ENCODE assay signal across 9 mouse cellular contexts in genomic region chr13:109985892-109986291, GRCm38 (mm10).
A peak's percentile ranks its signal among the peaks of the same experiment; 100 is the strongest.
DNase-seq lines count a peak whose midpoint lies in the region; ATAC-seq lines count a peak whose summit lies in the region.
"Had no signal": no experiment of that assay in that cellular context is flagged by ENCODE, and none has a peak within 500 bp of the region (broad histone marks: within the 10 kb centered on the region; RNA-seq: fewer than 3 reads in every experiment).

No protein-coding gene starts in this region.

- ATAC-seq in liver, embryonic 11.5 days (replicated peaks; ENCODE audit: low FRiP score): no peak

- peak overlapping the region; percentile 77 for H3K27ac ChIP-seq in brown adipose tissue, adult 24 weeks (replicated peaks; ENCODE audit: low read depth, low read length)
- H3K27ac ChIP-seq in liver, embryonic 11.5 days (ENCODE audit: low read depth, low read length): no peak overlapping the region

- WGBS in liver, embryonic 11.5 days: 81% methylated on average over 5 of the region's 5 CpGs

- H3K4me3 ChIP-seq in brown adipose tissue, adult 24 weeks (ENCODE audit: insufficient read depth, low read depth, low read length): no peak overlapping the region
- H3K4me3 ChIP-seq in liver, embryonic 11.5 days (ENCODE audit: low read depth, low read length): no peak overlapping the region

- intact Hi-C loops in left cerebral cortex, postnatal 4 days (cut with DNase I): no loop called here
- intact Hi-C loops in left cerebral cortex, postnatal 36 days (cut with DNase I): no loop called here
- intact Hi-C loops in heart, postnatal 14 days (cut with DNase I): no loop called here

- no peak overlapping the region for H3K9ac ChIP-seq in liver, embryonic 11.5 days (ENCODE audit: low read depth, low read length)

- H3K27me3 ChIP-seq in liver, embryonic 11.5 days (replicated peaks; ENCODE audit: control insufficient read depth, insufficient read depth, low read length): no peaks in the 10 kb centered on the region

- no peaks in the 10 kb centered on the region for H3K9me3 ChIP-seq in liver, embryonic 11.5 days (ENCODE audit: control insufficient read depth, low read length)

- H3K36me3 ChIP-seq in liver, embryonic 11.5 days (ENCODE audit: control insufficient read depth, insufficient read depth, low read length): no peaks in the 10 kb centered on the region

- H3K4me1 ChIP-seq in brown adipose tissue, adult 24 weeks (ENCODE audit: control insufficient read depth, insufficient read depth, insufficient read length, low read length): 0 out of 2 replicates have a peak, but pooled peaks cover 3% of the 10 kb centered on the region
- no peaks in the 10 kb centered on the region for H3K4me1 ChIP-seq in liver, embryonic 11.5 days (replicated peaks; ENCODE audit: control insufficient read depth, insufficient read depth, low read length)

- H3K4me2 ChIP-seq in liver, embryonic 11.5 days: no peak overlapping the region
- H3K4me2 ChIP-seq: midbrain, embryonic 11.5 days had no signal

- DNase-seq in left cerebral cortex, postnatal 4 days: peak; percentile 44
- no peak for DNase-seq in left cerebral cortex, postnatal 36 days (ENCODE audit: low spot score in 2 of 2)
- DNase-seq in heart, postnatal 14 days: peak; percentile 47 to 70
- peak; percentile 49 for DNase-seq in lung, postnatal 14 days
- no peak for DNase-seq in retina, embryonic 14.5 days (ENCODE audit: low spot score)
- no peak for DNase-seq in liver, embryonic 11.5 days (ENCODE audit: low spot score)
- no peak for DNase-seq in cerebellum, adult 8-10 months

Comparison
In these comparisons a context has a peak if more than half of its experiments do, and no peak if none do; other contexts are left out.
1. DNase-seq: peak in left cerebral cortex, postnatal 4 days (single experiment), heart, postnatal 14 days (2 of 2) and lung, postnatal 14 days (single experiment); none in left cerebral cortex, postnatal 36 days (0 of 2), retina, embryonic 14.5 days (single experiment), liver, embryonic 11.5 days (single experiment) and cerebellum, adult 8-10 months (single experiment).